Comparison of ENCODE assay signal across 19 mouse cellular contexts in genomic region chr5:105410521-105411293, GRCm38 (mm10). TPM values are rescaled to one million over a fixed set of nuclear protein-coding genes. Genes with fewer than 3 reads are reported as not detected.
A peak's percentile ranks its signal among the peaks of the same experiment; 100 is the strongest.
DNase-seq lines count a peak whose midpoint lies in the region; ATAC-seq and TF ChIP-seq lines count a peak whose summit lies in the region.
"Had no signal": no experiment of that assay in that cellular context is flagged by ENCODE, and none has a peak within 500 bp of the region (broad histone marks: within the 10 kb centered on the region; RNA-seq: fewer than 3 reads in every experiment).

No protein-coding gene starts in this region.

- H3K79me2 ChIP-seq in heart, adult 2 months (replicated peaks; ENCODE audit: control insufficient read depth, insufficient read depth, low read length): no peaks in the 10 kb centered on the region

- H3K4me2 ChIP-seq in heart, embryonic 11.5 days: peak overlapping the region; percentile 27
- H3K4me2 ChIP-seq in liver, embryonic 11.5 days: peak overlapping the region; percentile 62
- no peak overlapping the region for H3K4me2 ChIP-seq in hindbrain, embryonic 16.5 days (ENCODE audit: low read length)
- H3K4me2 ChIP-seq: embryonic facial prominence, embryonic 13.5 days; limb, embryonic 15.5 days; neural tube, embryonic 12.5 days had no signal

- peak; percentile 28; the same call in 1 of the 2 replicates for ATAC-seq in heart, embryonic 11.5 days (replicated peaks; ENCODE audit: insufficient number of reproducible peaks, low FRiP score, low TSS enrichment)
- ATAC-seq in liver, embryonic 11.5 days (replicated peaks; ENCODE audit: low FRiP score): peak; percentile 82
- no peak for ATAC-seq in hindbrain, embryonic 16.5 days
- ATAC-seq: forebrain, embryonic 14.5 days had no signal

- peak overlapping the region; percentile 24; the same call in 1 of the 2 replicates for H3K27ac ChIP-seq in heart, embryonic 11.5 days (ENCODE audit: low read depth, low read length)
- no peak overlapping the region for H3K27ac ChIP-seq in heart, adult 2 months
- peak overlapping the region; percentile 82 for H3K27ac ChIP-seq in liver, embryonic 11.5 days (ENCODE audit: low read depth, low read length)
- no peak overlapping the region for H3K27ac ChIP-seq in hindbrain, embryonic 16.5 days (ENCODE audit: low read depth, low read length)
- H3K27ac ChIP-seq: embryonic facial prominence, embryonic 13.5 days; layer of hippocampus, adult 2 months; limb, embryonic 15.5 days; neural tube, embryonic 12.5 days had no signal

- no peak for TF ChIP-seq POLR2A in heart, adult 2 months (IDR thresholded peaks at IDR 0.05; ENCODE audit: insufficient read depth, low read depth, low read length)

- no peak for TF ChIP-seq CTCF in heart, adult 2 months (IDR thresholded peaks at IDR 0.05)

- H3K36me3 ChIP-seq in heart, embryonic 11.5 days (ENCODE audit: control insufficient read depth, insufficient read depth, low read length): no peaks in the 10 kb centered on the region
- H3K36me3 ChIP-seq in heart, adult 2 months (ENCODE audit: control insufficient read depth, insufficient read depth, low read length): no peaks in the 10 kb centered on the region
- no peaks in the 10 kb centered on the region for H3K36me3 ChIP-seq in liver, embryonic 11.5 days (ENCODE audit: control insufficient read depth, insufficient read depth, low read length)
- H3K36me3 ChIP-seq in hindbrain, embryonic 16.5 days (ENCODE audit: control insufficient read depth, insufficient read depth, low read length): no peaks in the 10 kb centered on the region
- H3K36me3 ChIP-seq: embryonic facial prominence, embryonic 13.5 days; limb, embryonic 15.5 days; neural tube, embryonic 12.5 days had no signal

- 72% methylated on average over 6 of the region's 6 CpGs for WGBS in heart, embryonic 11.5 days (ENCODE audit: insufficient replicate concordance)
- WGBS in heart, adult 2 months: 52% methylated on average over 6 of the region's 6 CpGs
- 70% methylated on average over 6 of the region's 6 CpGs for WGBS in liver, embryonic 11.5 days
- 53% methylated on average over 6 of the region's 6 CpGs for WGBS in hindbrain, embryonic 16.5 days

- intact Hi-C loops in heart, adult 2 months (cut with DNase I): no loop called here

- no peaks in the 10 kb centered on the region for H3K9me3 ChIP-seq in heart, embryonic 11.5 days (replicated peaks; ENCODE audit: control insufficient read depth, low read length)
- H3K9me3 ChIP-seq in liver, embryonic 11.5 days (ENCODE audit: control insufficient read depth, low read length): no peaks in the 10 kb centered on the region
- no peaks in the 10 kb centered on the region for H3K9me3 ChIP-seq in hindbrain, embryonic 16.5 days (ENCODE audit: control insufficient read depth, low read length)
- H3K9me3 ChIP-seq: embryonic facial prominence, embryonic 13.5 days; limb, embryonic 15.5 days; neural tube, embryonic 12.5 days had no signal

- no peaks in the 10 kb centered on the region for H3K4me1 ChIP-seq in heart, embryonic 11.5 days (ENCODE audit: control insufficient read depth, insufficient read depth, low read length)
- no peaks in the 10 kb centered on the region for H3K4me1 ChIP-seq in heart, adult 2 months (ENCODE audit: control insufficient read depth, insufficient read depth, low read length)
- peaks cover 31% of the 10 kb centered on the region for H3K4me1 ChIP-seq in liver, embryonic 11.5 days (replicated peaks; ENCODE audit: control insufficient read depth, insufficient read depth, low read length)
- H3K4me1 ChIP-seq in hindbrain, embryonic 16.5 days (ENCODE audit: control insufficient read depth, insufficient read depth, low read depth, low read length): peaks cover 6% of the 10 kb centered on the region
- H3K4me1 ChIP-seq: neural tube, embryonic 12.5 days had no signal

- no peak for DNase-seq in heart, adult 2 months
- DNase-seq in 3T3-L1 (ENCODE audit: low read depth, low spot score): peak; percentile 35
- peak; percentile 78 for DNase-seq in brain, adult 2 months (ENCODE audit: low read depth, low spot score)
- no peak for DNase-seq in liver, embryonic 11.5 days (ENCODE audit: low spot score)
- DNase-seq in layer of hippocampus, postnatal 14 days (ENCODE audit: low spot score in 2 of 2): no peak
- DNase-seq in adrenal gland, adult 18-20 months (ENCODE audit: low spot score in 2 of 2): no peak
- DNase-seq: adrenal gland, postnatal 36 days; cerebellum, adult 11 months; heart, adult 18-20 months; heart, postnatal 4 days; midbrain, embryonic 14.5 days; thymus, adult 2 months had no signal

- TF ChIP-seq EP300 in heart, adult 2 months (IDR thresholded peaks at IDR 0.05; ENCODE audit: insufficient read depth, low read depth, low read length): no peak

- no peak overlapping the region for H3K9ac ChIP-seq in heart, embryonic 11.5 days (ENCODE audit: low read depth, low read length)
- no peak overlapping the region for H3K9ac ChIP-seq in heart, adult 2 months (ENCODE audit: low read depth, low read length)
- peak overlapping the region; percentile 11; the same call in 1 of the 2 replicates for H3K9ac ChIP-seq in liver, embryonic 11.5 days (ENCODE audit: low read depth, low read length)
- H3K9ac ChIP-seq in hindbrain, embryonic 16.5 days (ENCODE audit: low read depth, low read length): no peak overlapping the region
- H3K9ac ChIP-seq: embryonic facial prominence, embryonic 13.5 days; limb, embryonic 15.5 days; neural tube, embryonic 12.5 days had no signal

- no peak overlapping the region for H3K4me3 ChIP-seq in heart, embryonic 11.5 days (ENCODE audit: low read depth, low read length)
- no peak overlapping the region for H3K4me3 ChIP-seq in heart, adult 2 months
- no peak overlapping the region for H3K4me3 ChIP-seq in liver, embryonic 11.5 days (ENCODE audit: low read depth, low read length)
- H3K4me3 ChIP-seq in hindbrain, embryonic 16.5 days (ENCODE audit: low read length): no peak overlapping the region
- H3K4me3 ChIP-seq: embryonic facial prominence, embryonic 13.5 days; layer of hippocampus, adult 2 months; limb, embryonic 15.5 days; neural tube, embryonic 12.5 days had no signal

- H3K27me3 ChIP-seq in heart, embryonic 11.5 days (ENCODE audit: control insufficient read depth, insufficient read depth, low read length): no peaks in the 10 kb centered on the region
- H3K27me3 ChIP-seq in heart, adult 2 months (ENCODE audit: control insufficient read depth, insufficient read depth, low read length): no peaks in the 10 kb centered on the region
- no peaks in the 10 kb centered on the region for H3K27me3 ChIP-seq in liver, embryonic 11.5 days (replicated peaks; ENCODE audit: control insufficient read depth, insufficient read depth, low read length)
- H3K27me3 ChIP-seq in hindbrain, embryonic 16.5 days (replicated peaks; ENCODE audit: control insufficient read depth, insufficient read depth, low read length): no peaks in the 10 kb centered on the region
- H3K27me3 ChIP-seq: embryonic facial prominence, embryonic 13.5 days; limb, embryonic 15.5 days; neural tube, embryonic 12.5 days had no signal

RNA-seq across cellular contexts. Expression of gene Lrrc8b, which starts 4.9 kb away (rescaled TPM):
- 6.2 and 8.0 TPM in 2 replicates for polyA plus RNA-seq in heart, embryonic 11.5 days (2014; fragmentation: Nextera tagmentation; extraction: Ambion mirVana)
- 1 to 10 TPM; 4.4 to 5.0 TPM for total RNA-seq in heart, adult 2 months (2021)
- polyA plus RNA-seq in heart, adult 2 months (2012; rRNA removed): 2.9 and 4.3 TPM in 2 replicates
- polyA plus RNA-seq in liver, embryonic 11.5 days (2014; fragmentation: Nextera tagmentation; extraction: Ambion mirVana): 9.4 and 10.8 TPM in 2 replicates
- 10 to 100 TPM; 80.1 to 81.4 TPM for total RNA-seq in layer of hippocampus, postnatal 14 days (2021)
- polyA plus RNA-seq in hindbrain, embryonic 16.5 days (2015; fragmentation: Nextera tagmentation; extraction: Ambion mirVana): 11.2 and 14.9 TPM in 2 replicates
- 100 to 1,000 TPM in 1 of 2 experiments, 10 to 100 TPM in 1; 60.4 to 113 TPM for total RNA-seq in adrenal gland, adult 18-20 months (2021)

Comparison
In these comparisons a context has a peak if more than half of its experiments do, and no peak if none do; other contexts are left out.
1. H3K27ac ChIP-seq: peak in heart, embryonic 11.5 days (single experiment) and liver, embryonic 11.5 days (single experiment); none in heart, adult 2 months (single experiment) and hindbrain, embryonic 16.5 days (single experiment).
2. DNase-seq: peak in 3T3-L1 (single experiment) and brain, adult 2 months (single experiment); none in heart, adult 2 months (0 of 2), liver, embryonic 11.5 days (single experiment), layer of hippocampus, postnatal 14 days (0 of 2) and adrenal gland, adult 18-20 months (0 of 2).